Mouse (Mus musculus) small intestine, adult 10 weeks (tissue): ENCODE measurements around the gene Ppp1r12a. TPM values are rescaled to one million over a fixed set of nuclear protein-coding genes. Genes with fewer than 3 reads are reported as not detected.

ENCODE experiments used
- polyA plus RNA-seq: library from polyadenylated mRNA; stranded (reverse); fragments of 350-450 nt; fragmentation: Illumina TruSeq; extraction: RNeasy Lipid Tissue Mini Kit (QIAGEN cat#74804); gene quantifications from one replicate; pipeline ENCODE4 v1.2.3, GENCODE M21; 2014; ENCODE audit warnings: low replicate concordance

The Ppp1r12a gene
- 293 TPM for polyA plus RNA-seq

GRCm38 (mm10) chr10:108161261-108162256 lies at the start of gene Ppp1r12a:
Gene Ppp1r12a (plus strand): TSS chr10:108162193.

DNA sequence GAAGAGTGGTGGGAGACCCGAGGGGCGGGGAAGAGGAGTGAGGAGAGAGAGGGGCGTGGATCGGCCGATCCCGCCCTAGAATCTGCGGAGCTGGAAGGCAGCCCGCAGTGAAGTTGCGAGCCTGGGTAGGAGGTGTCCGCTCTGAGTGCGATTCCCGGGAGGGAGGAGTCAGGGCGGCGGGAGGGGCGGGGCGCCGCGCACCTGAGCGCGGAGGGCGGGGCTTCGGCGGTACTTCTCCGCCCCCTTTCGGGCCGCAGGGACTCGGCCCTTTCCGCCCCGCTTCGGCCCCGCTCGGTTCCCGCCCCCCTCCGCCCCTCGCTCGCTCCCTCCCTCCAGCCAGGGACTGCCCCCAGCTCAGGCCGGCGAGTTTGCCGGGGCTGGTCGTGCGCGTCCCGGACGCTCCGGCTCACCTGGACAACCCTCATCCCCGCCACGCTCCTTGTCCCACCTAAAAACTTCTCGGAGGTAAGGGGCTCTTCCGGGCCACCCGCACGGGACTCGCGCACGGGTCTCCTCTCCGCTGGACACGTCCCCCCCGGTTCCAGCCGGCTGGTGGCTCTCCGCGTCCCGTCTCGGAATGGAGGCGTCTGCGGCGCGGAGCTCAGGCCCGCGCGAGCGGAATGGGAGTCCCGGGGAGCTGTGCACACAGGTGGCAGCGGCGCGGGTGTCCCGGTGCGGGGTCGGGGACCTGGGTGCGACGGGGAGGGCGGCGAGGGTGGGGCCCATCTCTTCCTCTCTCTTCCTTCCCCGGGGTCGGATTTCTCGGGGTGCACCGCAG lies 170.0 kb downstream of the Ppp1r12a start, which contains the start of gene Pawr:
Pawr (plus strand) TSS at position 338 of the 778 bp plus-strand sequence.

Other genes with a start within 250 kb of the Ppp1r12a start
- 61.5 TPM for gene Pawr, start 169.9 kb downstream of the Ppp1r12a start, polyA plus RNA-seq